Mouse (Mus musculus) spleen, postnatal 10 days (tissue): ENCODE results near the gene Hoxd13.

ENCODE experiments used
- DNase-seq, 2 experiments: peaks; one replicate each; pipeline ENCODE4 v3.0.0; 2021 to 2022; ENCODE audit warnings: low spot score in 2 of 2

Hoxd13 gene

DNA sequence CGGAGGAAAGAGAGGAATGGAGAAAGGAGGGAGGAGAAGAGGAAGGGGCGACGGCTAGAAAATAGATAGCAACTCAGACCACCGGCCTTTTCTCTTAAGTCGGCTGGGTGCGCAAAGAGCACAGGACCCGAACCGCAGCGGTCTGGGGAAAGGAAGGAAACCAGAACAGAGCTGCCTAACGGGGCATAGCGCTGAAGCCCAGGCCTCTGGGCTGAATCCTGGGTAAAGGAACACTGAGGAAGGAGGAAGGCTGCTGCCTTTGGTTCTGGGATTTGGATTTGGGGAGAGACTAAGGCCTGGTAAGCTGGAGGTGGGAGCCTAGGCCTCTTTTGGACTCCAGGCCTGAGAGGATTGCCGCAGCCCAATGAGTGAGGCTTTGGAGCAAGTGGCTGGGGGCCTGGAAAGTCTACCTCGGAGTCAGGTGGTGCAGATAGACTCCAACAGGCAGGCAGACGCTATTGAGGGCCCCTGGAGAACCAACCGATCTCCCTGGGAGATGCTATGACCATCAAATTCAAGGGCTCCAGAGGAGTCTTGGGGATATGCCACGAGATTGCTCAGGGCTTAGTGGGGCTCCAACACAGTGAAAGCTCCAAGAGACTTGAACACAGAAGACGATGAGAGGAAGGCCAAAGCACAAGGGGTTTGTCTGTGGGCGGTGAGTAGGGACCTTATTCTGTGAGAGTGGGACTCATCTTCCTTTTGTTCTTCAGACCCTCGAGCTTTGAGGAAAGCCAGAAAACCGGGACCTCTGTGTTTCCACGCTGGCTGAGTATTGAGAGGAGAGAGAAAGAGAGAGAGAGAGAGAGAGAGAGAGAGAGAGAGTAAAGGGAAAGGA is 12.7 kb downstream of the Hoxd13 start:
- DNase-seq = no peak

DNA sequence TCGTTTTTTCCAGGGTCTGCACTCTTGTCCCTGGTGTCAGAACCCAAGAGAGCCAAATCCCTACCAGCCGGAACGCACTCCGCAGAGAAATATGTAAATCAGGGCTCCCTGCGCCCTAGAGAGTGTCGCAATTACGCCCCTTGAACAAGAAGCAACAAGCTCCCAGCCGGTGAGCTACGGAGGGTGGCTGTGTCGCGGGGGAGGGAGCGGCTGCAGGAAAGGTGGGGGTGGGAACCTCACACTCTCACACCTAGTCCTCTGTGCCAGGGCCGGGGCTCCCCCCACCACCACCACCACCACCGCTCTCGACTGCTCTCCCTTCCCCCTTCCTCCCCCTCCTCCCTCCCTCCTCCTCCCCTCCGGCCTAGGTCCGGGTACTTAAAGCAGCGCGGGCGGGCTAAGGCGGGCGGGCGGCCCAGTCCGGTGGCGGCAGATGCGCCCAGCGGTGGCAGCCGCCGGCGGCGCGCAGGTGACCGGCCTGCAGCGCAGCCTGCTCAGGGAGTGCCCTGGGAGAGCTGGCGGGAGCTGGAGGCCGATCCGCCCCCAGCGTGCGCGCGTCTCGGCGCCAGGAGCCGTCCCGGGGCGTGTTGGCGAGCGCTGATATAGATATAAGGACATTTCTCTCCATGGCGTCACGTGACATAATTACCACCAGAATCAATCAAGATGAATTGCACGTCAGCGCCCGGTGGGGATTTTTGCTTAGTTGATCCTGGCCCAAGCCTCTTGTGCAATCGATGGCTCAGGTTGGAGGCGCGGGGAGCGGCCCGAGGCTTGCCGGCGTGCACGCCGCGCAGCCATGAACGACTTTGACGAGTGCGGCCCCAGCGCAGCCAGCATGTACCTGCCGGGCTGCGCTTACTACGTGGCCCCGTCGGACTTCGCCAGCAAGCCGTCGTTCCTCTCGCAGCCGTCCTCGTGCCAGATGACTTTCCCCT is 13.8 kb downstream of the Hoxd13 start:
- DNase-seq = no peak

DNA sequence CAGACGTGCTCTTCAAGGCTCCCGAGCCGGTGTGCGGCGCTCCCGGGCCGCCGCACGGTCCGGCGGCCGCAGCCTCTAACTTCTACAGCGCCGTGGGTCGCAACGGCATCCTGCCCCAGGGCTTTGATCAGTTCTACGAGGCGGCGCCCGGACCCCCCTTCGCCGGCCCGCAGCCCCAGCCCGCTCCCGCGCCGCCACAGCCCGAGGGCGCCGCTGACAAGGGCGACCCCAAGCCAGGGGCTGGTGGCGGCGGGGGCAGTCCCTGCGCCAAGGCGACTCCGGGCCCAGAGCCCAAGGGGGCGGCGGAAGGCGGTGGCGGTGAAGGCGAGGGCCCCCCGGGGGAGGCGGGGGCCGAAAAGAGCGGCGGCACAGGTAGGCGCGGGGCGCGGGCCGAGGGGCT is 14.7 kb downstream of the Hoxd13 start:
- DNase-seq = no peak

DNA sequence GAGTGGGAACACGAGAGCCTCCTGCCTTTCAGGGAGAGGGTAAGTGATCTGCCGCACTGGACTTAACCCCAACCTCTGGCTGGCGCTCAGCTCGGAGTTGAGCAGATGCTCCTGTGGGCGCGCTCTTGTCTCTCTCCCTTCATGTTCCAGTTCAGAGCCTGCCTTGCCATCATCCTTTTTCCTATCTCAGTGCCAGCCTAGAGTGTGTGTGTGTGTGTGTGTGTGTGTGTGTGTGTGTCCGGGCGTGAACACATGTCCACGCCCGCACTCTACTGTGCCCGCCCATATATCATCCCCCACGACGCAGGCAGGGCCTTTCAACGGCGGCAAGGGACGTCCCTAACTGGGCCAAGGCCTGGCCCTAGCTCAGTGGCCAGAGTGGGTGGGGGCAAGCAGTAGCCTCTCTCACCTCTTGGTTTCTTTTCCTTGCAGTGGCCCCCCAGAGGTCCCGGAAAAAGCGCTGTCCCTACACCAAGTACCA is 15.4 kb downstream of the Hoxd13 start:
- DNase-seq = no peak

DNA sequence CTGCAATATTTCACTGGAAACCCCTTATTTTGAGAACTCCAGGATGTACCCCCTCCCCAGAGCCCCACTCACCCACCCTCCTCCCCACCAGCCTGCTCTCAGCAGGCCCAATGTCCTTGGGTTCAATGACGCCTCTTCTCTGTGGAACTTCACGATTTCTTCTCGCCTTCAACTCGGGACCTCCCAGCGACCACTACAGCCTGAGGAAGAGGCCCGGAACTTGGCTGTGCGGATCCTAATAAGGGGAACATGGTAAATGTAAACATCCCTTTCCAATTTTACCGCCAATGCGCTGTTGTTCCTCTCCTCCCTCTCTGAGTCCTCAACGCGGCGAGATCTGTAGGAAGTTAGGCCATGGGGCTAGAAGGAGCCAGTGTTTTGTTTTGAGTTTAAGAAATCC is 16.0 kb downstream of the Hoxd13 start:
- DNase-seq = no peak

DNA sequence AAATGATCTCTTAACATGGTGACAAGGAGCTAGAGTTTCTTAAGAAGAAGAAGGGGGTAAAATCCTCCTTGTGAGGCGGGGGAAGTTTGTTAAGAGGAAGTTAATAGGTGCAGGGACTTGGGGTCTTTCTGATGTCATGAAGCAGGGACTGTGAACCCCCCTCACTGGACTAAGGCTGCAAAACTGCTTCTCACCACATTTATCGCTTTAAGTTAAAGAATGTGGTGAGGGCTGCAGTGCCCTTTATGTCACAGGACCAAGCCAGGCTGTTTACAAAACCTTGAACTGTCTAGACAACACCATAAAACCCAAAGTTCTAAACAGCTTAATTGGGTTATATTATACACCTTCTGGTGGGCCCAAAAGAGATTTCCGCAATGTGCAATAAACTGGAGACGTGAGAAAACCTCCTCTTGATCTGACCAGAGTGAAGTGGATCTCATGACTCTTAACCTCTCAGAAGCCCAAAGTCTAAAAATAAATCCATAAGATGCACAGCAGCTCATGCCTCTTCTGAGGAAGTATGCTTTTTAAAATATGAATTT is 17.0 kb downstream of the Hoxd13 start:
- DNase-seq = no peak

DNA sequence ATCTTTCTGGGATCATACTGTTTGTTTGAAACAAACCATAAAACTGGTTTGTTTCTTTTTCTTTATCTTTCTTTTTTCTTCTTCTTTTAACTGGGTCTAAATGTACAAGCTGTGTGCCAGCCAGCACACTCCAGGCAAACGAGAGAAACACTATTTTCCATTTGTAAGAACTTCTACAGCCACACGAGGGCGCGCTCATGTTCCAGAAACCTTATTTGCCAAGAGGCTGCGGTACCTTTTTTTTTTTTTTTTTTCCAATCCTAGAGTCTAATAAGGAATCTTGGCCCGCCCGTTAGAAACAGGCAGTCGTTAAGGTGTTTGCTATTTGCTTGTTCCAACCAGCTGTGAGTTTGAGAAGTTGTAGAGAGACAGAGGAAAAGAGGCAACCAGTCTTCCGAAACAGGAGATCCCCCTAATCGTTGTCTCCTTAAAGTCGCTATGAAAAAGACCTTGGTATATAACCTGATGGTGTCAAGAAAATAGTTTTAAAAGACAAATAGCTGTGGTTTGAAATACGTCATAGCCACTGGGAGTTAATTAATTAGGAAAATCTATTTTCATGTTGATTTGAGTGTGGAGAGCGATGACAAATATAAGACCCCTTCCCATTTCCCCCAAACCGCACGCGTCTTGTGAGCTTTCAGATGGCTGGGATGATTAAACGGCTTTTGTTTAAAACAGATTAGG is 18.3 kb downstream of the Hoxd13 start:
- peak in 1 of 2 experiments; percentile 54 for DNase-seq

DNA sequence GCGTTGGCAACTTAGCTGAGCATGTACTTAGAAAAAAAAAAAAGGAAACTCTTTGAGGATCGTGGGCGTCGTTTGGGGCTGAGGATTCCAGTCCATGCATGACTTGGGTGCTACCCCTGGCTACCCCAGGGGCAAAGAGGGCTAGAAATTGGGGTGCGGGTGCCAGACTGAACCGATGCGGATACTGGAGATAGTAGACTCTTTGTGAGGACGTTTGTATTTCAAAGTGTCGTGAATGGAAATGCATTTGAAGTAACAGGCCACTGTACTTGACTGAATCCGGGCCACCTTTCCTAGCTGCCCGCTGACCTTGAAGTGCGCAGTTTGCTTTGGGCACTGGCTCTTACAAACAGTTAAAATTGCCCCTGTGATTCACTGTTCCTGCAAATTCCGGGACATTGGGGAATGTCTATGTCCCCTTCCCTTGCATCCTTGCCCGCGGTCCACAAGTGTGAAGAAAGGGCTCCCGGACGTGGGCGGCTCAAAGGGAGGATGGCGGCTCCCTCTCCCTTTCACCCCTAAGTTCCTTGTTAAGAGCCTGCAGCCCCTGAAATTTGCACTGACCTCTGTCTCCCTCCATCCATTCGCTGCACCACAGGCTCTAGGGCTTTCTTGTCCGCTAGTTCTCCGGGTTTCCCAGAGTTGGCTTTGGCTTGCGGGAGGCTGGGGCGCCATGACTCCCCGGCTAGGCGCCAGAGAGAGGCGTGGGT is 19.0 kb downstream of the Hoxd13 start:
- no peak for DNase-seq

DNA sequence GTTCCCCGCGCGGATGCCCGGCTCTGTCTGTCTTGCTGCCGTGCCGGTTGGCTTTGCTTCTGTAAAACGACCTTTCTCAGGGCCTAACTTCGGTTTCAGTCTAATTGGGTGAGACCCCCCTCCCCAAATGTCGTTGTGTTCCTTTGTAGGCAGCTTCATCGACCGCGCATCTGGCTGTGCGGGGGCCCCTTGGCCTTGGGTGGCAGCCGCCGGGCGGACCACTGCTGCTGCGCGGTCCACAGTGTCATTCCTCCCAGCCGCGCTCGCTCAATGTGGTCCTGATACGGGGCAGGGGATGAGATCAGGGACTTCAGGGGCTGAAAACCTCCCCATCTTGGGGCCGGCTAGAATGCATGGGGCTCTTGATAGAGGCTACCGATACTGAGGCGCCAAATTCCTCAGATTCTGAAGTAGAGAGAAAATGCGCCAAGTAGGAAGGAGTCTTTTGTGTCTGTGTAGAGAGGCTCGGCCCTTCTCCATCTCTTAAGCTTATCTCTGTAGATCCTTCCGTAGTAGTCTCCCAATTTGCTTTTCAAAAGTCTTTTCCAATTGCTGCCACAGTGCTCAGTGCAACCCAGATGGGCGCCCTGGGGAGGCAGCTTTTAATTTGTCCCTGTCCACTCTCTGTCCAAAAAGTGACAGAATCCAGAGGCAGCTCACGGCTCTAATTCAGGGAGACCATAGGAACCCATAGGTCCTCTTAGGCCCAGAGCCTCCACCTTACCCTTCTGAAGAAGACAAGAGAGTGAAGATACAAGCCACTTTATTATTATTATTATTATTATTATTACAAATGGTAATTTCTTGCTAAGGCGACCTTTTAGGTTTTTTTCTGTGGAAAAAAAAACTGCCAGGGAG is 19.8 kb downstream of the Hoxd13 start:
- no peak for DNase-seq

DNA sequence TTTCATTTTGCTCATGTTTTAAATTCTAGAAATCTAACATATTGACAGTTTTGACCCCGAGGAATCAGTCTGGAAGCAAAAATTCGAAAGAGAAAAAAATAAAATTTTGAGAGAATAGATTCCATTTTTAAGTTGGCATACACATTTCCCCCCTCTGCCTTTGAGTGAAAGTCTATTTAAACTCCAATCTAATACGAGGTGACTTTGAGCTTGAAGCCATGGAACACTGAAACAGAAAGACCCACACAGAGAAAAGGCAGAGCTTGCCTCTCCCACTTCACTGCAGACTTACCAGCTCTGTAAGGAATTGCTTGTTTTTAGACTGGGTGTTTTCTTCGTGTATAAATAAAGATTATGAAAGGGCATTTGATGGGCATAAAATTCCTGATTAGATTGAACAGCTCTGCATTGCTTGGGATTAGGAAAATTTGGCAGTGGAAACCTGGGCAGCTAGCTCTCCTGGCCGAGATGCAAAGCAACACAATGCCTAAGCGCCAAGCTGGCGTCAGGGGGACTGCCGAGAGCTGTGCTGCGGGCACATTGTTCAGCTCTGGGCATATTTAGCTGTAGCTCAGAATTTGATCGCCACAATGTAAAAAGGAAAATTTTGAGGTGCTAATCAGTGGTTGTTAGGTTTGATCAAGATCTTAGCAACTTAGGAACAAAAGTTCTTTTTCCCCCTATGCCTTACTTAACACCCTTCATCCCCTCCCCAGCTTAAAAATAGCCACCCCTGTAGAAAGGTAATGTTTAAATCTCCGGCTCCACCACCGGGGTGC is 20.9 kb downstream of the Hoxd13 start:
- DNase-seq = no peak

DNA sequence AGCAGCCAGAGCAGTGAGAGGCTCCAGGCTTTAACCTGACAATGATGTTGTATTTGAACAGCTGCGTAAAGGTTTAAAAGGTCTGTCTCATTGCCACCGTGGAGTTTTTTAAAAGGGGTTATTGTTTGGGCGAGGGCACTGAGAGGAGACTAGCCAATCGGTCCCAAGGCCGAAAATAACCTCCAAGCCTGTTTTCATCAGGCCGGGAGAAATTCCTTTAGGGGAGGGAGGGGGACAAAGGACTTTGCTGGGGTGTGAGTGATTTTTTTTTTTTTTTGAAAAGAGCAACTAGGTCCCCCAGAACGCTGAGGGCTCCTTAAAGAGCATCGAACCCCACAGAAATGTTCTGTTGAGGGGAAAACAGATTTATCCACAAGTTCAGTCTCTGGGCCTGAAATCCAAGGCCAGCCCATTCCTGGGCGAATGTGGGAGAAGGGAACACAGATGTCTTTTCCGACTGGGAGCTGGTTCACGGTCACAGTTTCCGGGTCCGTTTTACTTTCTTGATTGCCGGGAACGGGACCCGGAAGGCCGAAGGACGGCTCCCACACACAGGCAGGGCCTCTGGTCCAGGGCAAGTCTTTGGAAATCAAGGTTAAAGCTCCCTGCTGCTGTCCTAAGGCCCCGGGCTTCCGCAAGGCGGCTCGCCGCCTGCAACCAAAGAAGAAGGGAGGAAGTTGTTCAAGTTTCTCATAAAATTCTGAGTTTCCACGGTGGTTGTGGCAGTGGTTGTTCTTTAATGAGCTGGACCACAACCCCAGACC is 21.6 kb downstream of the Hoxd13 start:
- no peak for DNase-seq

DNA sequence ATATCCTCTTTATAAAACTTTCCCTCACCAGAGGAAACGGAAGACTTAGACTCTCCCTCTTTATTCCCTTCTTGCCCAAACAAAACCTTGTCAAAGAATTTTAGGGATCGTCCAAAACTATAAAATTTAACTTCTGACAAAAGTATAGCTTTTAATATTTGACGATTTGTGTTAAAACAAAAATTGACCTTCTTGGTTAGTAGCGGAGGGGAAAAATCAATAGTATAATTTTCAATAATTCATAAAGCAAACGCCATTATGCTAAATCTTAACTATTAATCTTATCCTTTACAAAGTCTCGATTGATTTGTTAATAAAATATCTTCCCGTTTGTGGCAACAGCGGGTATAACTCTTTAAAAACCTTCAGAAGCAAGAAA is 22.2 kb downstream of the Hoxd13 start:
- no peak for DNase-seq

DNA sequence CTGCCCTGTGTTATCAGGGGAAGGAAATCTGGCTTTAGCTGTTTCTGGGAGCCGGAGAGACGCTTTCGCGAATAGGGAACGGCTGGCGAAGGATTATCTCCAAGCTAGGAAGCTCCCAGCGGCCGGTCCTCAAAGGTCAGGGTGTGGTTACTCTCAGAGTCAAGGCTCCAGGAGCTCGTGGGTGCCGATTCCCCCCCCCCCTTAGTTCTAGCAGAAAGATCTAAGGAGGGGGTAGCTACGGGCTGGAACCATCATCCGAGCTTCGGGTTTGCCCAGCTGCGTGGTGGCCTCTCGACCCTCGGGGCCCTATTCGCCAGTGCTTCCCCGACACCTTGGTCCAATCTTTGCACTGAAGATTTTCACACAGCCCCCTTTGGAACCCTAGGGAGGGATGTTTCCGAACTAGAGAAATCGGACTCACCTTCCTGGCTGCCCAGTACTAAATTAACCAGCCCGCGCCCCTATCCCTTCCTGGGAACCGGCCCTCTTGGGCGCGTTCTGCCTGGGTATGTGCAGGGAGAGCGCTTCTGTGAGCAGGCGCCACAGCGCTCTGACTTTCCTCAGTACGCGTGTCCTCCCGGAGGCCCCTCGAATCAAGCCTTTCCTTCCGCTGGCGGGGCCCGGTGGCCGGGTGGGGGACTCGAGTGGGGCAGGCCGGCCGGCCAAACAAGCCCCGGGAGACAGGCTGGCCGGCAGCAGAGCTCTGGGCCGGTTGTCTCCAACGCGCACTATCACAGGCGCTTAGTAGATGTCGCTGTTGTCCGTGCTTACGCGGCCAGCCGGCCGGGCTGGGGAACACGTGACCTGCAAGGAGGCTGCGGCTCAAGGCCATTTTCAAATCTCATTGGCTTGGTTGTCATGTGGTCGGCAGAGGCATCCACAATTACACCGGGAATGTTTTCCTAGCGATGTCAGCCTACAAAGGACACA is 23.2 kb downstream of the Hoxd13 start, which contains the start of gene Hoxd10:
Gene Hoxd10 (plus strand): TSS at position 903 of the 930 bp plus-strand sequence.
- no peak for DNase-seq

DNA sequence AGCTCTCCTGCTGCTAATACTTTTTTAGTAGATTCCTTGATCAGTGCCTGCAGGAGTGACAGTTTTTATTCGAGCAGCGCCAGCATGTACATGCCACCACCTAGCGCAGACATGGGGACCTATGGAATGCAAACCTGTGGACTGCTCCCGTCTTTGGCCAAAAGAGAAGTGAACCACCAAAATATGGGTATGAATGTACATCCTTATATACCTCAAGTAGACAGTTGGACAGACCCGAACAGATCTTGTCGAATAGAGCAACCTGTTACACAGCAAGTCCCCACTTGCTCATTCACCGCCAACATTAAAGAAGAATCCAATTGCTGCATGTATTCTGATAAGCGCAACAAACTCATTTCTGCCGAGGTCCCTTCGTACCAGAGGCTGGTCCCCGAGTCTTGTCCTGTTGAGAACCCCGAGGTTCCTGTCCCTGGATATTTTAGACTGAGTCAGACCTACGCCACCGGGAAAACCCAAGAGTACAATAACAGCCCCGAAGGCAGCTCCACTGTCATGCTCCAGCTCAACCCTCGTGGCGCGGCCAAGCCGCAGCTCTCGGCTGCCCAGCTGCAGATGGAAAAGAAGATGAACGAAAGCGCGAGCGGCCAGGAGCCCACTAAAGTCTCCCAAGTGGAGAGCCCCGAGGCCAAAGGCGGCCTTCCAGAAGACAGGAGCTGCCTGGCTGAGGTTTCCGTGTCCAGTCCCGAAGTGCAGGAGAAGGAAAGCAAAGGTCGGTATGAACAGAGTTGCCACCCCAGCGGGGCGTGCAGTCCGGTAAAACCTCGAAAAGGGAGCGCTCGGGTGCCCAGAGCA is 24.1 kb downstream of the Hoxd13 start:
- DNase-seq = no peak

DNA sequence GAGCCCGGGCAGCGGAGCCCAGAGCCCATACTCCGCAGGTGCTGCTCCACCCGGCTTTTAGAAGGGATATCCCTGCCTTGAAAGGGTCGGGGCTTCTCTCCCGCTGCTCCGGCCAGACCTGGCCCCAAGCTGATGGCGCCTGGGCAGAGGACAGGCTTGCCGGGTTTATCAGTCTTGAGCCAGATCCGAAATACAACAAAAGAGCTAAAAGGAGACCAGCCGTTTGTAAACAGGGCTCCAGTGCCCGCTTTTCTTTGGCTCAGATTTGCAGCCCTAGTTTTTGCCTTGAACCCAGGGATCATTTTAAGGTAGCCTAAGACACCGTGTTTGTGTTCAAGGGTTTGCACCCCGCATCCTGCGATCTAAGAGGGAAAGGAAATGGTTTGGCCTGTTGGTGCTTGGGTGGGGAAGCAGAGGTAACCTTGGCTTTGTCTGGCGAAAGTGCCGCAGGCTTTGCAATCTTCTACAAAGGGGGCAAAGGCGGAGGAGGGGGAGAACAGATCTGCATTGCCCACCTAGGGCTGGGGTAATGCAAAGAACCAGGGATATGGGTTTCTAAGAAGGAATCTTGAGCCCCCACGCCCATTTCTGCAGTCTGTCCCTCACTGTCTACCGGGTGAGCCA is 24.8 kb downstream of the Hoxd13 start:
- DNase-seq = no peak

DNA sequence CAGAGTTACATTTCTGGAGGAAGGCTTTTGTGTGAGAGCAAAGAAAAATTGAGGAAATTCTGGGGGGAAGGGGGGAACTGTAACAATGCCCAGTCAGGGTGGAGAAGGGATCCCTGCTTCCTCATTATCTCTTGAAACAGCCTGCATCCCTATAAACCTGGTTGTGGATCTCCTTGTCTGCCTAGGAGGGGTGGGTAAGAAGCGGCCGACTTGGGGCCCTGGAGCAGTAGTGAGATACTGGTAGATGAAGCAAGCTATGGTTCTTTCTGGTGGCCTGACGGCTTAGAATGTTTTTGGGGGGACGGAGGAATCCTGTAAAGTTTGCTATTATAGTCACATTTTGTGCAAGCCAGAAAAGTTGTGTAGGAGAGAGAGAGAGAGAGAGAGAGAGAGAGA is 25.3 kb downstream of the Hoxd13 start:
- DNase-seq = no peak
